Mouse (Mus musculus) stomach, postnatal 0 days (tissue): Measurements from ENCODE around the gene Tmem81. TPM values are rescaled to one million over a fixed set of nuclear protein-coding genes. Genes with fewer than 3 reads are reported as not detected.

ENCODE experiments used
- ATAC-seq: fragments of 200-750 bp; cut with Nextera tagmentation; 2 replicates; pipeline ENCODE4 v1.8.0; 2017; ENCODE audit not compliant: low FRiP score, low TSS enrichment
- DNase-seq: peaks from one replicate; pipeline ENCODE4 v3.0.0-alpha.2; 2016; ENCODE audit warnings: low spot score
- H3K27ac ChIP-seq: fragments of 300-500 bp; sonication (generic); replicated peaks from 2 replicates; pipeline ENCODE4 v1.5.1; 2014; ENCODE audit warnings: mild to moderate bottlenecking, control low read depth
- H3K27me3 ChIP-seq: fragments of 300-500 bp; sonication (generic); 2 replicates; pipeline ENCODE4 v1.6.1; 2014; ENCODE audit warnings: low read length; ENCODE audit not compliant: control insufficient read depth, insufficient read depth
- H3K36me3 ChIP-seq: fragments of 300-500 bp; sonication (generic); 2 replicates; pipeline ENCODE4 v1.6.1; 2014; ENCODE audit warnings: low read length, mixed read lengths; ENCODE audit not compliant: control insufficient read depth, insufficient read depth
- H3K4me1 ChIP-seq: fragments of 300-500 bp; sonication (generic); replicated peaks from 2 replicates; pipeline ENCODE4 v1.6.1; 2014; ENCODE audit warnings: antibody characterized with exemption; ENCODE audit not compliant: control insufficient read depth, insufficient read depth
- H3K4me2 ChIP-seq: fragments of 300-500 bp; sonication (generic); replicated peaks from 2 replicates; pipeline ENCODE4 v1.6.1; 2014; ENCODE audit warnings: low read depth, mild to moderate bottlenecking, control low read depth, moderate library complexity
- H3K4me3 ChIP-seq: fragments of 300-500 bp; sonication (generic); 2 replicates; pipeline ENCODE4 v1.5.1; 2014; ENCODE audit warnings: low read depth, low read length, control low read depth
- H3K9ac ChIP-seq: fragments of 300-500 bp; sonication (generic); 2 replicates; pipeline ENCODE4 v1.6.1; 2014; ENCODE audit warnings: mild to moderate bottlenecking, low read length, control low read depth, mixed read lengths
- H3K9me3 ChIP-seq: fragments of 300-500 bp; sonication (generic); 2 replicates; pipeline ENCODE4 v1.6.1; 2016; ENCODE audit warnings: low read length; ENCODE audit not compliant: control insufficient read depth
- CTCF ChIP-seq: IDR thresholded peaks from 2 replicates; pipeline ENCODE4 v1.5.1; 2016; ENCODE audit warnings: antibody characterized with exemption, low read depth, mild to moderate bottlenecking, moderate library complexity
- EP300 ChIP-seq: optimal IDR thresholded peaks from 2 replicates; pipeline ENCODE3; 2016; ENCODE audit warnings: antibody characterized with exemption
- WGBS: fragments of 180-500 bp; shearing (Covaris S2); extraction: QIAGEN DNeasy Blood & Tissue Kit; methylation state at CpG from one replicate; pipeline ENCODE4 v1.1.7; 2014; 5-methylcytosine and 5-hydroxymethylcytosine counted together
- polyA plus RNA-seq: library from polyadenylated mRNA; unstranded; fragments of >200 nt; fragmentation: Nextera tagmentation; extraction: Ambion mirVana; gene quantifications from 2 replicates; pipeline ENCODE4 v1.2.1, GENCODE M21; 2015

The Tmem81 gene
- polyA plus RNA-seq, 1 experiment from 2014 or later = 0.76 TPM

DNA sequence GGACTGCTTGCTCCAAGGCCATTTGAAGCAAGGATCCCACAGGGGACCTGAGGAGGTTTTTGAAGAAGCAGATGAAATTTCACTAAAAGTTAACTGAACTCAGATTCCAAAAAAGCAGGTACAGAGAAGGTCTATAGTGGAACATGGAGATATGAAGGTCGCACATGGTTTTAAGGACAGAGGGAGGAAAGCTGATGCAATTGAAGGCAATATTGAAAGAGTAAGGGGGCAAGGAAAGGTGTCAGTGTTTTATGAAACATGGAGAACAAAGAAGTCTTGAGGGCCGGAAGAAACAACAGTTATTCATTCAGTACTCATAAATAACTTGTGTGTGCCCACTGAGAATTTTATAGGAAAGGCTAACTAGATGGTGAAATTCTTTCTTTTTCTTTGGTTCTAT, 24.4 kb upstream of the Tmem81 start:
- Histone ChIP-seq H3K4me3 (no peak overlapping the region), H3K27me3 (no peaks in the 10 kb centered on the region), H3K9ac (no peak overlapping the region; the same call in 1 of the 2 replicates), H3K4me2 (no peak overlapping the region), H3K9me3 (no peaks in the 10 kb centered on the region), H3K27ac (no peak overlapping the region), H3K4me1 (0 out of 2 replicates have a peak, but pooled peaks cover 3% of the 10 kb centered on the region), H3K36me3 (no peaks in the 10 kb centered on the region)
- TF ChIP-seq EP300 (no peak), CTCF (no peak)
- WGBS = 88% methylated on average over 2 of the region's 2 CpGs
- ATAC-seq = no peak
- no peak for DNase-seq

GRCm38 (mm10) chr1:132483234-132483633, 22.8 kb upstream of the Tmem81 start:
- H3K27ac ChIP-seq = no peak overlapping the region

DNA sequence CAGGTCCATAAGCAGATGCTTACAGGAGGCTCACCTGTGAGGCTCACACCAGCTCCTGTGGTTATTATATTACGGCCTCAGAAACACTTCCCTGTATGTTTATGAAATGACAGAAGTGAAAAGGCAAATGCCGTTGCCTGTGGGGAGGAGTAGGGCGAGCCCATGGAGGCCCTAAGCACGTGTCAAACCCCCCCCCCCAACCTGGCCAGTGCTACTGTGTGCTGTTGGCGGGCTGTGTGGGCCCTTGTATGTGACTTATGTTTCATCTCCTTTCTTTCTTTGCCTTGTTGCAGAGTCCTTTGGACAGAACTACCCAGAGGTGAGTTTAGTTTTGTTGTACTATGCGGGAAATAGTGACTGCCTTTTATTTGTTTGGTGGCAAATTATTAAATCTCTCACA, 22.3 kb upstream of the Tmem81 start:
- H3K9me3 ChIP-seq = no peaks in the 10 kb centered on the region
- H3K9ac ChIP-seq = no peak overlapping the region
- TF ChIP-seq CTCF (no peak), EP300 (no peak)
- peaks cover 7% of the 10 kb centered on the region for H3K36me3 ChIP-seq
- ATAC-seq (no peak), DNase-seq (no peak)
- no peaks in the 10 kb centered on the region for H3K27me3 ChIP-seq
- H3K4me2 ChIP-seq = no peak overlapping the region
- H3K4me1 ChIP-seq = no peaks in the 10 kb centered on the region
- H3K4me3 ChIP-seq = no peak overlapping the region
- H3K27ac ChIP-seq = no peak overlapping the region
- 77% methylated on average over 6 of the region's 6 CpGs for WGBS

More at GRCm38 (mm10) chr1:132483234-132483633, 22.8 kb upstream of the Tmem81 start:
- Histone ChIP-seq H3K4me2 (no peak overlapping the region), H3K4me3 (no peak overlapping the region), H3K4me1 (no peaks in the 10 kb centered on the region), H3K27me3 (no peaks in the 10 kb centered on the region), H3K9me3 (no peaks in the 10 kb centered on the region), H3K36me3 (peaks cover 3% of the 10 kb centered on the region; the same call in 1 of the 2 replicates), H3K9ac (no peak overlapping the region)
- TF ChIP-seq CTCF = no peak
- TF ChIP-seq EP300 = no peak
- ATAC-seq (no peak), DNase-seq (no peak)
- 64% methylated on average over 3 of the region's 3 CpGs for WGBS

DNA sequence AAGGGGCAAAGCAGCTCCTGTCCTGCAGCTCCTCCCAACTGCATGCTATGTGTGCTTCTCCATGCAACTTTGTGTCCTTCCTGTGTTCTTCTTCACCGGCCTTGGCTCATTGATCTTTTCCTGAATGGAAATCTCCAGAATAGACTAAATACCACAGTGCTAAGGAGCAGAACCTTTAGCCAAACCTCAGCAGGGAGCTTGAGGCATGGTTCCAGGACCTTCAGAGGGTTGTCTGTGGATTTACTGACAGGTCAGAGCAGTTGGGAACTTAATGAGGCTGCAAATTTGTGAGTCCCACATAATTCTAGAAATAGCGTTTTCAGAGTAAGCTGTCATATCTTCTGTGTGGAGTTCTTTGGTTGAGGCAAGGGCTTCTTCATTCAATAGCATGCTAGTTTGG, 5.5 kb upstream of the Tmem81 start:
- H3K9ac ChIP-seq = no peak overlapping the region
- no peak for ATAC-seq
- no peak overlapping the region for H3K4me3 ChIP-seq
- WGBS = 96% methylated on average over 2 of the region's 2 CpGs
- no peaks in the 10 kb centered on the region for H3K9me3 ChIP-seq
- no peak for DNase-seq
- no peaks in the 10 kb centered on the region for H3K4me1 ChIP-seq
- peaks cover 26% of the 10 kb centered on the region for H3K36me3 ChIP-seq
- TF ChIP-seq EP300 (no peak), CTCF (no peak)
- no peak overlapping the region for H3K4me2 ChIP-seq
- H3K27me3 ChIP-seq = no peaks in the 10 kb centered on the region
- H3K27ac ChIP-seq = no peak overlapping the region

DNA sequence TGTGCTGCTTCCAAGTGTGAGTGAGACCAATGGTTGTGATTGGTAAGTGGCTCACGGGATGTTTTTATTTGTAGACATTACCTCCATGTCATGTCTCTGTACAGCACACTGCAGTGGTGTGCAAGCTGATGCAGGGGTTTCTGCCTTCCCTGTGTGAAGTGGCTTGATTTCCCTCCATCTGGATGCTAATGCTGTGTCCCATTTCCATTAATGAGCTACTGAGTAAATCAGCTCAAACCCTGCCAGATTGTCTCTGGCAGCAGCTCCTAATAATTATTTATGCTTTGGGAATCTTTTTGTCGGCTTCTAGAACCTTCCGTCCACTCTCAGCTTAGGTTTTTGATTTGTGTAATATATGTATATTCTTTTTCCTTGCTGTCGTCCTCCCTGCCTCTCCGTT, 875 bp upstream of the Tmem81 start:
- Histone ChIP-seq H3K4me2 (no peak overlapping the region), H3K9me3 (no peaks in the 10 kb centered on the region), H3K4me1 (no peaks in the 10 kb centered on the region), H3K4me3 (no peak overlapping the region), H3K36me3 (peaks cover 29% of the 10 kb centered on the region), H3K27ac (no peak overlapping the region), H3K27me3 (no peaks in the 10 kb centered on the region), H3K9ac (no peak overlapping the region)
- WGBS = 85% methylated on average over 5 of the region's 5 CpGs
- DNase-seq (no peak), ATAC-seq (no peak)
- no peak for TF ChIP-seq EP300
- no peak for TF ChIP-seq CTCF

- no peak overlapping the region for H3K4me3 ChIP-seq
- WGBS = 95% methylated on average over 7 of the region's 7 CpGs
- H3K27me3 ChIP-seq = no peaks in the 10 kb centered on the region
- no peak overlapping the region for H3K27ac ChIP-seq
- TF ChIP-seq EP300 = no peak
- no peak for TF ChIP-seq CTCF
- H3K9ac ChIP-seq = no peak overlapping the region
- DNase-seq = no peak
- H3K36me3 ChIP-seq = peaks cover 24% of the 10 kb centered on the region
- no peaks in the 10 kb centered on the region for H3K4me1 ChIP-seq
- H3K4me2 ChIP-seq = no peak overlapping the region
- ATAC-seq = no peak
- no peaks in the 10 kb centered on the region for H3K9me3 ChIP-seq
Observed at GRCm38 (mm10) chr1:132506656-132507055, 626 bp downstream of the Tmem81 start.
